Mouse (Mus musculus) spleen, adult 2 months (tissue): ENCODE data around the gene Ubox5.

Experiments used
- CTCF ChIP-seq: fragments of 200-500 bp; IDR thresholded peaks from 2 replicates; pipeline ENCODE4 v1.5.1; 2011; ENCODE audit warnings: mild to moderate bottlenecking, inconsistent platforms; ENCODE audit not compliant: insufficient read depth, insufficient read length, insufficient replicate concordance; ENCODE audit errors: extremely low read depth
- POLR2A ChIP-seq: fragments of 200-500 bp; IDR thresholded peaks from 2 replicates; pipeline ENCODE4 v1.6.1; 2011; ENCODE audit warnings: low read depth, low read length, inconsistent platforms

DNA sequence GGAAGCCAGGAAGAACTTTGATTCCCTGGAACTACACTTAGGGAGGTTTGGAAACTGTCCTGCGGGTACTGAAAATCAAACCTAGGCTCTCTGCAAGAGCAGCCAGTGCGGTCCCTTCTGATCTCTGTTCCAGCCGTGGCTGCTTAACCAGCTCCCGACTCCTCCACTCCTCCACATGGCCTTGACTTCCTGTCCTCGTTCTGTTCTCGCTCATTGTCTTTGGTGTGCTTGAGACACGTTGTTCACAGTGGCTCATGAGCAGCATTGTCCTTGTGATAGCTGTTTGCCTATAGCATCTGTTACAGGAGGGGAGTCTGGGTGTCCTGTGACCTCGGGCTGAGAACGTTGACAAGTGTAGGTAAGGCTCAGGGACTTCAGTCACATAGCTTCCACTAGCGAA is 47.4 kb upstream of the Ubox5 start:
- TF ChIP-seq CTCF: no peak
- no peak for TF ChIP-seq POLR2A
